Mouse (Mus musculus): ENCODE measurements around the gene Krt84.

Krt84 gene

GRCm38 (mm10) chr15:101494203-101494602 is 38.4 kb downstream of the Krt84 start:
- no peak for DNase-seq

GRCm38 (mm10) chr15:101493713-101494112 is 38.9 kb downstream of the Krt84 start:
- DNase-seq, result no peak

- no peak for DNase-seq
Measured at GRCm38 (mm10) chr15:101492718-101493117, 39.9 kb downstream of the Krt84 start.

GRCm38 (mm10) chr15:101491431-101491830 is 41.2 kb downstream of the Krt84 start, which contains the start of gene Krt83:
Gene Krt83, minus strand, starts transcription at chr15:101491512.
- no peak for DNase-seq

- no peak for DNase-seq
Measured at GRCm38 (mm10) chr15:101485911-101486635, 46.5 kb downstream of the Krt84 start.

- DNase-seq, result no peak
Measured at GRCm38 (mm10) chr15:101484939-101485338, 47.7 kb downstream of the Krt84 start.

GRCm38 (mm10) chr15:101483646-101484045 is 49.0 kb downstream of the Krt84 start:
- DNase-seq, result no peak

- DNase-seq, result no peak
Measured at GRCm38 (mm10) chr15:101482056-101482455, 50.6 kb downstream of the Krt84 start.

- no peak for DNase-seq
Measured at GRCm38 (mm10) chr15:101479666-101480060, 53.0 kb downstream of the Krt84 start.

GRCm38 (mm10) chr15:101479007-101479665 is 53.5 kb downstream of the Krt84 start:
- DNase-seq, result peak; percentile 19

Data from kidney, adult 11 months (tissue).